8 mouse cellular contexts compared by ENCODE assay signal in genomic region chr4:136052534-136053246, GRCm38 (mm10). TPM values are rescaled to one million over a fixed set of nuclear protein-coding genes. Genes with fewer than 3 reads are reported as not detected.
DNase-seq lines count a peak whose midpoint lies in the region; ATAC-seq and TF ChIP-seq lines count a peak whose summit lies in the region.

No protein-coding gene starts in this region.

- peak overlapping the region; percentile 100 for H3K4me3 ChIP-seq in heart, embryonic 11.5 days (ENCODE audit: low read depth, low read length)
- H3K4me3 ChIP-seq in C2C12 (ENCODE audit: insufficient read depth, poor library complexity, severe bottlenecking), result peak overlapping the region; percentile 95
- peak overlapping the region; percentile 93 for H3K4me3 ChIP-seq in hindbrain, embryonic 10.5 days

- peak overlapping the region; percentile 94 for H3ac ChIP-seq in C2C12 (ENCODE audit: control insufficient read depth, insufficient read length, low read depth)

- H3K79me2 ChIP-seq in C2C12 (ENCODE audit: control insufficient read depth, insufficient read depth), result peaks cover 51% of the 10 kb centered on the region

- H3K9ac ChIP-seq in heart, embryonic 11.5 days (ENCODE audit: low read depth, low read length), result peak overlapping the region; percentile 100

- H3K79me3 ChIP-seq in C2C12 (ENCODE audit: low read depth), result peaks cover 51% of the 10 kb centered on the region

- peak; percentile 50 for ATAC-seq in heart, embryonic 11.5 days (replicated peaks; ENCODE audit: insufficient number of reproducible peaks, low FRiP score, low TSS enrichment)
- peak; percentile 50 for ATAC-seq in common myeloid progenitor, adult 5-6 weeks (replicated peaks; ENCODE audit: low read depth, poor library complexity, severe bottlenecking)
- ATAC-seq in megakaryocyte, adult 5-6 weeks (ENCODE audit: poor library complexity, severe bottlenecking), result peak; percentile 18; the same call in 1 of the 2 replicates

- no peaks in the 10 kb centered on the region for H3K9me3 ChIP-seq in heart, embryonic 11.5 days (replicated peaks; ENCODE audit: control insufficient read depth, low read length)
- H3K9me3 ChIP-seq in hindbrain, embryonic 10.5 days, result no peaks in the 10 kb centered on the region

- under 1% methylated on average over 50 of the region's 50 CpGs for WGBS in heart, embryonic 11.5 days (ENCODE audit: insufficient replicate concordance)
- under 1% methylated on average over 50 of the region's 50 CpGs for WGBS in hindbrain, embryonic 10.5 days

- peaks cover 11% of the 10 kb centered on the region for H3K4me1 ChIP-seq in heart, embryonic 11.5 days (ENCODE audit: control insufficient read depth, insufficient read depth, low read length)
- peaks cover 20% of the 10 kb centered on the region for H3K4me1 ChIP-seq in hindbrain, embryonic 10.5 days (replicated peaks)

- H3K27ac ChIP-seq in heart, embryonic 11.5 days (ENCODE audit: low read depth, low read length), result peak overlapping the region; percentile 94
- H3K27ac ChIP-seq in hindbrain, embryonic 10.5 days, result peak overlapping the region; percentile 98

- TF ChIP-seq CTCF in C2C12 (IDR thresholded peaks at IDR 0.05; ENCODE audit: control insufficient read depth, insufficient read depth, insufficient read length), result no peak

- H3K4me2 ChIP-seq in heart, embryonic 11.5 days, result peak overlapping the region; percentile 97

- intact Hi-C loops in gastrocnemius, postnatal 14 days (cut with DNase I; ENCODE audit: low total_unique reads), result no loop called here

- DNase-seq in heart, adult 18-20 months, result no peak
- DNase-seq in hindbrain, embryonic 10.5 days (ENCODE audit: low spot score), result no peak
- DNase-seq in testis, postnatal 10 days (ENCODE audit: low spot score), result peak; percentile 59
- DNase-seq in gastrocnemius, postnatal 14 days, result no peak

- no peaks in the 10 kb centered on the region for H3K27me3 ChIP-seq in heart, embryonic 11.5 days (ENCODE audit: control insufficient read depth, insufficient read depth, low read length)
- no peaks in the 10 kb centered on the region for H3K27me3 ChIP-seq in C2C12 (ENCODE audit: control insufficient read depth, insufficient read depth, insufficient read length)
- no peaks in the 10 kb centered on the region for H3K27me3 ChIP-seq in hindbrain, embryonic 10.5 days (ENCODE audit: insufficient read depth, poor library complexity, severe bottlenecking)

- peaks cover 26% of the 10 kb centered on the region for H3K36me3 ChIP-seq in heart, embryonic 11.5 days (ENCODE audit: control insufficient read depth, insufficient read depth, low read length)
- peaks cover 51% of the 10 kb centered on the region for H3K36me3 ChIP-seq in C2C12 (ENCODE audit: control insufficient read depth, insufficient read depth)
- H3K36me3 ChIP-seq in hindbrain, embryonic 10.5 days, result peaks cover 46% of the 10 kb centered on the region

TF ChIP-seq in C2C12, 6 proteins besides CTCF, POLR2A, EP300 and RAD21:
- TF ChIP-seq CEBPB (IDR thresholded peaks at IDR 0.05; ENCODE audit: low read depth) (no peak), MAX (IDR thresholded peaks at IDR 0.05) (no peak), MYOD1 (IDR thresholded peaks at IDR 0.05; ENCODE audit: control insufficient read depth, insufficient read length, low read depth) (no peak), MYOG (IDR thresholded peaks at IDR 0.05; ENCODE audit: control insufficient read depth, extremely low read depth, insufficient read length) (no peak), FOSL1 (IDR thresholded peaks at IDR 0.05; ENCODE audit: insufficient read depth, low read length, poor library complexity, severe bottlenecking) (no peak), USF1 (IDR thresholded peaks at IDR 0.05; ENCODE audit: low read depth) (no peak)

RNA-seq across cellular contexts. Expression of gene Rpl11, which starts 0.5 kb away (rescaled TPM):
- 287 and 345 TPM in 2 replicates for polyA plus RNA-seq in heart, embryonic 11.5 days (2014; fragmentation: Nextera tagmentation; extraction: Ambion mirVana)
- total RNA-seq in heart, adult 18-20 months (2021), result 100 to 1,000 TPM; 285 to 315 TPM
- 2,415 TPM for polyA plus RNA-seq in C2C12 (2012; fragmentation: generic; extraction: Trizol)
- 1,101 and 1,166 TPM in 2 replicates for total RNA-seq in common myeloid progenitor, adult 5-6 weeks (2017)
- polyA plus RNA-seq in hindbrain, embryonic 10.5 days (2016; fragmentation: Nextera tagmentation; extraction: Ambion mirVana), result 388 and 497 TPM in 2 replicates
- total RNA-seq in megakaryocyte, adult 5-6 weeks (2015), result 1,014 and 1,023 TPM in 2 replicates
- total RNA-seq in megakaryocyte, adult 5-6 weeks (2017), result 540 and 557 TPM in 2 replicates
- 100 to 1,000 TPM; 298 to 342 TPM for total RNA-seq in gastrocnemius, postnatal 14 days (2021)

RNA-seq across cellular contexts. Expression of gene Eloa, which starts 31.1 kb away (rescaled TPM):
- polyA plus RNA-seq in heart, embryonic 11.5 days (2014; fragmentation: Nextera tagmentation; extraction: Ambion mirVana), result 34.8 and 39.8 TPM in 2 replicates
- total RNA-seq in heart, adult 18-20 months (2021), result 10 to 100 TPM; 33.8 to 34.4 TPM
- 18.4 TPM for polyA plus RNA-seq in C2C12 (2012; fragmentation: generic; extraction: Trizol)
- 48.3 and 52.5 TPM in 2 replicates for total RNA-seq in common myeloid progenitor, adult 5-6 weeks (2017)
- polyA plus RNA-seq in hindbrain, embryonic 10.5 days (2016; fragmentation: Nextera tagmentation; extraction: Ambion mirVana), result 31.0 and 33.0 TPM in 2 replicates
- 61.0 and 62.7 TPM in 2 replicates for total RNA-seq in megakaryocyte, adult 5-6 weeks (2015)
- total RNA-seq in megakaryocyte, adult 5-6 weeks (2017), result 63.0 and 68.6 TPM in 2 replicates
- total RNA-seq in gastrocnemius, postnatal 14 days (2021), result 10 to 100 TPM; 46.2 to 46.7 TPM
